Mouse (Mus musculus) lung, postnatal 0 days (tissue): ENCODE data around the gene Otub1.

Experiments used
- CTCF ChIP-seq: IDR thresholded peaks from 2 replicates; pipeline ENCODE4 v1.5.1; 2016; ENCODE audit warnings: antibody characterized with exemption, mild to moderate bottlenecking
- EP300 ChIP-seq: IDR thresholded peaks from 2 replicates; pipeline ENCODE4 v1.6.1; 2016; ENCODE audit warnings: antibody characterized with exemption, mild to moderate bottlenecking, control low read depth

DNA sequence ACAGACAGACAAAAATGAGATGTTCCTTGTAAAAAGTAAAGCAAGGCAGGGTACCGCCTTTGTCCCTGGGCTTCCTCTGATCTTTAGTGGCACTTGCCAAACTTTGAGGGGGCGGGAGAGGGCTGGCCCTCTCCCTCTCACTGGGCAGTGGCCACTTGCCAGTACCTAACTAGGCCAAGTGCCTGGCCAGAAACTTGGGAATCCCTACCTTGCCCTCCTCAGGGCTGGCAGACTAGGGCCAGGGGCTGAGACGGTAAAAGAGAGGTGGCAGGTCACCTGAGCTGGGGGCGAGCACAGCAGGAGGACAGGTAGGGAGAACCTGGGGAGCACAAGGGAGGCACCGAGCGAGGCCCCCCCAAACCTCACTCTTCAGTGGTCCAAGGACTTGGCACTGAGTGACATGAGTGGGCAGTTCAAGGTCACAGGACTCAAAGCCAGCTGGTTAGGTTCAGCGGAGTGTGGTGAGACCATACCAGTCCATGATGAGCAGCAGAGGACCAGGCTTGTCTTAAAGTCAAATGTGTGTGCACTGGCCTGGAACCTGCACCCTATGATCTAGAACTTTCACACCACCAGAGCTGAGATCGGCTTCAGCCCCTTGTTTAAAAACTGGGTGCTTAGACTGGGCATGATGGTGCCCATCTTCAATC lies 25.2 kb downstream of the Otub1 start:
- TF ChIP-seq CTCF, result no peak
- TF ChIP-seq EP300, result no peak
